Mouse (Mus musculus) left cerebral cortex, postnatal 4 days (tissue): ENCODE measurements around the gene Chit1. TPM values are rescaled to one million over a fixed set of nuclear protein-coding genes. Genes with fewer than 3 reads are reported as not detected.

ENCODE experiments used
- DNase-seq: peaks from one replicate; pipeline ENCODE4 v3.0.0-alpha.2; 2022
- intact Hi-C: fragments of 180-260 bp; cut with DNase I; formaldehyde crosslinking; loops from one replicate; pipeline ENCODE4 v1.15.1; 2025
- total RNA-seq, 2 experiments: library from RNA; stranded (reverse); gene quantifications; 2 replicates each; pipeline ENCODE4 v1.2.3; 2021

Gene Chit1
- total RNA-seq, 2 experiments from 2014 or later, result 0.48 to 0.54 TPM

- no peak for DNase-seq
- intact Hi-C loops, result no loop called here
Observed at GRCm38 (mm10) chr1:134097956-134098725, 12.9 kb upstream of the Chit1 start.

- peak; percentile 42 for DNase-seq
- intact Hi-C loops, result no loop called here
Observed at GRCm38 (mm10) chr1:134098726-134099515, 12.1 kb upstream of the Chit1 start.

- no peak for DNase-seq
- intact Hi-C loops, result no loop called here
Observed at GRCm38 (mm10) chr1:134099516-134100235, 11.4 kb upstream of the Chit1 start.

GRCm38 (mm10) chr1:134100401-134100800 lies 10.6 kb upstream of the Chit1 start:
- DNase-seq, result no peak
- intact Hi-C loops, result no loop called here

GRCm38 (mm10) chr1:134100928-134101327 lies 10.1 kb upstream of the Chit1 start:
- intact Hi-C loops, result no loop called here
- no peak for DNase-seq

- no peak for DNase-seq
- intact Hi-C loops, result no loop called here
Observed at GRCm38 (mm10) chr1:134101593-134101992, 9.4 kb upstream of the Chit1 start.

- intact Hi-C loops, result no loop called here
- DNase-seq, result peak; percentile 55
Observed at GRCm38 (mm10) chr1:134103861-134104260, 7.2 kb upstream of the Chit1 start.

GRCm38 (mm10) chr1:134105043-134105763 lies 5.8 kb upstream of the Chit1 start:
- intact Hi-C loops, result no loop called here
- no peak for DNase-seq

- DNase-seq, result no peak
- intact Hi-C loops, result loop anchor here (1.0 kb wide), 1 partner anchor 53 kb away; no protein-coding TSS in a partner anchor
Observed at GRCm38 (mm10) chr1:134105764-134106430, 5.1 kb upstream of the Chit1 start.

GRCm38 (mm10) chr1:134106719-134107118 lies 4.3 kb upstream of the Chit1 start:
- intact Hi-C loops, result loop anchor here (1.0 kb wide), 1 partner anchor 53 kb away; no protein-coding TSS in a partner anchor

GRCm38 (mm10) chr1:134107777-134108176 lies 3.3 kb upstream of the Chit1 start:
- intact Hi-C loops, result no loop called here
- DNase-seq, result no peak

More at GRCm38 (mm10) chr1:134106719-134107118, 4.3 kb upstream of the Chit1 start:
- DNase-seq, result peak; percentile 49

GRCm38 (mm10) chr1:134110015-134110414 lies 1.0 kb upstream of the Chit1 start:
- no peak for DNase-seq
- intact Hi-C loops, result no loop called here

GRCm38 (mm10) chr1:134110449-134110848 lies 593 bp upstream of the Chit1 start:
- no peak for DNase-seq
- intact Hi-C loops, result no loop called here

- intact Hi-C loops, result no loop called here
- DNase-seq, result no peak
Observed at GRCm38 (mm10) chr1:134113560-134113959, 2.5 kb downstream of the Chit1 start.

- DNase-seq, result no peak
- intact Hi-C loops, result no loop called here
Observed at GRCm38 (mm10) chr1:134114018-134114417, 3.0 kb downstream of the Chit1 start.

GRCm38 (mm10) chr1:134114730-134115129 lies 3.7 kb downstream of the Chit1 start:
- DNase-seq, result no peak

GRCm38 (mm10) chr1:134115424-134115823 lies 4.4 kb downstream of the Chit1 start:
- DNase-seq, result no peak
- intact Hi-C loops, result no loop called here

More at GRCm38 (mm10) chr1:134114730-134115129, 3.7 kb downstream of the Chit1 start:
- intact Hi-C loops, result no loop called here

GRCm38 (mm10) chr1:134117110-134117509 lies 6.1 kb downstream of the Chit1 start:
- no peak for DNase-seq
- intact Hi-C loops, result no loop called here

GRCm38 (mm10) chr1:134120179-134120578 lies 9.1 kb downstream of the Chit1 start:
- intact Hi-C loops, result no loop called here
- peak; percentile 92 for DNase-seq

- peak; percentile 37 for DNase-seq
- intact Hi-C loops, result no loop called here
Observed at GRCm38 (mm10) chr1:134122195-134122594, 11.2 kb downstream of the Chit1 start.
